Mouse (Mus musculus) right cerebral cortex, postnatal 25 days (tissue): ENCODE measurements around the gene Rtn1.

Experiments used
- DNase-seq: peaks from one replicate; pipeline ENCODE4 v3.0.0; 2022

The Rtn1 gene

DNA sequence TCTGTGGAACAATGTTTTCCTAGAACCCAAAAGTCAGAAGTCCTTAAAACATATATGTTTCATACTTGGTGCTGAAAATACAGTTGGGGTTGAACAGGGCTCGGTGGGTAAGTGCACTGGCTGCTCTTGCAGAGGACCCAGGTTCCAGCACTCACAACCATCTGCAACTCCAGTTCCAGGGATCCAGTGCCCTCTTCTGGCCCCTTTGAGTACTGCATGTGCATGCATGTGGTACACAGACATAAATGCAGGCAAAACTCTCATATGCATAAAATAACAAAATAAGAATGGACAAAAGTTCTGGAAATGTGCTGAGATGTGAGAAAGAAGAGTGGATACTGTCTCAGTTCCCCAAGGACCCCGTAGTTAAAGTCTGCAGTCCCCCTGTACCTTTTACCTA lies 141.2 kb downstream of the Rtn1 start:
- DNase-seq, result no peak

DNA sequence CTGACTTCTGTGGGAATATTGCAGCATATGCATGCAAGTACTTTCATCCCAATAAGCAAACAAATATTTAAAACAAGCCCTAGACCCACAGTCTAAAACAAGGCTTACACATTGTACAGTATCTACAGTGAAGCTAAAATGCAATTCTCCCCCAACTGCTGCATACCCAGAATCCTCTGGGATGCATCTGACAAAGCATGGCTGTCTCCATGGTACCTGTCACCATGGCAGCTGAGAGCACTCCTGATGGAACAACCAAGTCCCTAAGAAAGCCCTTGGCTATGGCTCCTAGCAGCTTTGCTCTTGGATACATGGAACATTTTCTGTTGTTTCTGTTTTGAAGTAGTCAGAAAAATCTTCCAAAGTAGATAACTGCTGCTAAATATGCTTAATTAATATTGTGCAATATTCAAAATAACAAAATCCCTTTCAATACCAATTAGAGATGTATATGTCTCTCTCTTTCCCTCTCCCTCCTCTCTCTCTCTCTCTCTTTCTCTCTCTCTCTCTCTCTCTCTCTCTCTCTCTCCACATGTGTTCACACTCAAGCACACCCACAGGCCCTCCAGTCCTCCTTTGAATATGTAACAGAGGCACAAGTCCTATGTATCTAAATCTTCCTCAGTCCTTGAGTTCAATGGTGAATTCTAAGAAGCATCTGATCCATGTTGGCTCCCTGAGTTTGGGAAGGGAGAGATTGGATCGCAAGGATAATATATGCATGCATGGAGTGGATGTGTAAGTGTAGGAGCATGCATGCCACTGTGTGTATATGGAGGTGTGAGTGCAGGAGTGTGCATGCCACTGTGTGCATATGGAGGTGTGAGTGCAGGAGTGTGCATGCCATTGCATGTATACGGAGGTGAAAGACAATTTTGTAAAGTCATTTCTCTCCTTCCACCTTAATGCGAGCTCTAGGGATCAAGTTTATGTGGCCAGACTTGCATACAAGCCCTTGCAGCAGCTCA lies 143.3 kb downstream of the Rtn1 start:
- no peak for DNase-seq

DNA sequence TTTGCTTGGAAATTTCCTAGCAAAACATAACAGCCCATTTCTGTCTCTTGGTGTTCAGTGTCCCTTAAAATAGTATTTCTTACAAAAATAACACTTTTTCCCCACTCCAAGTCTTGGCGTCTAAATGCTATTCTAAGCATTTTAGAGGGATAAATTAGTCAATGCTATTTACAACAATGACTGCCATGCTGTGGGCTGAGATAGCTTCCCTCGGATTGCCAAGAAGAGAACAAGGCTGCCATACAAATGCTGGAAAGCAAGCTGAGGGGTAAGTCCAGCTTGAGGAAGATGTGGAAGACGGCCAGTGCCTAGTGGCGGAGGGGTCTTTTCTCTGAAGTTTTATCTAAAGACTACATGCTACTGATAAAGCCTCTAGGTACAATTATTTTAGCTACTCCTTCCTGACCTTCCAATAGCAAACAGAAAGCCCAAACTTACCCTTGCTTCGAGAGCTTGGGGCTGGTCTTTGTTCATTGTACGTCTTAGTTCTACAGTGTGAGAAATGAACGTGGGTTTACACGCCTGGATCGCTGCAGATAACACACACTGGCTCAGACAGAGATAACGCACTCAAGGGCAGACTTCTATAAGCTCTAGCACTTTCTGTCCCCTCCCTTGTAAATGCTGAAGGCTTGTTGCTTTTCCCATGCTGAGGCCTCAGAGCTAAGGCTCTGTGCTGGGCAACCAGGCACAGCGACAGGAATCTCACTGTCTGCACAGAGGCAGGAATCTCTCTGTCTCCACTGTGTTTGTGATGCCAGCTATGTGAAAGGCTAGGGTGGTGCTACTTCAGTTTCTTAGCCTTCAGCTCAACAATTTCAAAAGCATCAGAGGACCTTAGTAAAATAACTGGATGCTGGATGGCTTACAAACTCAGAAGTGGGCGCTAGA lies 145.4 kb downstream of the Rtn1 start:
- DNase-seq, result no peak

DNA sequence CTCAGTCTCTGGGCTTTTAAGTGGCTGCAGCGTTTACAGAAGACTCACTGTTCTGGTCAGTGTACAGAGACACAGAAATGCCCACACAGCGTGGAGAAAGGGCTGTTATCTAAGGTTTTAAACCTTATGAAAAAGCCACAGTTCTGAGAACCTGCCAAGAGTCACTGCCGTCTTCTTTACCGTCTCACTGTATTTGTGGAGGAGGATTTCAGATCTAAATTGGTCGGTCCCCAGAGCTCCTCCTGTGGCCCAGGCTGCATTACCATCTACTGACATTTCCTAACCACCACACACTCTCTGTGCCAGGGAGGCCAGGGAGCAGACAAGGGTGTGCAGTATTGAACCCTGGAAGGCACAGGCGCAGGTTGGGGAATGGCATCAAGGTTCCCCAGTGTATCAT lies 151.9 kb downstream of the Rtn1 start:
- DNase-seq, result no peak

DNA sequence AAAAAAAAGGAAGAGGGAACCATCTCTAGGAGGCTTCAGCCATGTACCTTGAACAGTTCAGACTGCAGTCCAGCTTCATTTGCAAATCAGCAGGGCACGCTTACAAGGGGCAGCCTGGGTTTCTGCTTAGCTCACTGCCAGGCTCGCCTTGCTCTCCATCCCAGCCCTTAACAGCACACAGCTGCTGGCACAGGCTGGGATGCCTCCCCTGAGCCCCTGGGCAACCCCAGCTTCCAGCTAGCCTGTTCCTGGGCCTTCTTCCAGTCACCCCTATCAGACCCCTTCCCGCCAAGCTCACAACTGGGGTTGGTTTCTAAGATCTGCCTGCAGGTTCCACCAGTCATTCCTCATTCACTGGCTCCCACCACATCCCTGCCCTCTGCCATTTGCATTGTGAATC lies 155.8 kb downstream of the Rtn1 start:
- DNase-seq, result no peak

DNA sequence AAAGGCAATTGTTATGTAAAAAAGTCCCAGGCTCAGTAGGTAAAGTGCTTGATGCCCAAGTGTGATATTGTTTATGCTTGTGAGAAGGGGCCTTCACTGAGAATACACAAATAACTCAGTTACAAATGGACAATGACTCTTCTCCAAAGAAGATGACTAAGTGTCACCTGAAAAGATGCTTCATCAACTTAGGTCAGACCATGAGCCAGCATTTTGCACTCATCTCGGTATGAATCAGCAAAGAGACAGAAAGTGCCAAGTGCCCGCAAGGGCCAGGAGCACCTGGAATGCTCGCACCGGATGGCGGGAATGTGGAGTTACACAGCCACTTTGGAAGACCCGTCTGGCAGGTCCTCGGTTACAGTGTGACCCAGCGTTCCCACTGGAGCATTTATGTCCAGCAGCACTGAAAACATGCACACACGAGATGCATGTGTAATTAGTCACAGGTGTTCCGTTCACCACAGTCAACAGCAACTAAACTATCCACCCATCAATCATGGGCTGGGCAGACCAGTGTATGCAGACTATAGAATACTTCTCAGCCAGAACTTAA lies 156.9 kb downstream of the Rtn1 start:
- no peak for DNase-seq

DNA sequence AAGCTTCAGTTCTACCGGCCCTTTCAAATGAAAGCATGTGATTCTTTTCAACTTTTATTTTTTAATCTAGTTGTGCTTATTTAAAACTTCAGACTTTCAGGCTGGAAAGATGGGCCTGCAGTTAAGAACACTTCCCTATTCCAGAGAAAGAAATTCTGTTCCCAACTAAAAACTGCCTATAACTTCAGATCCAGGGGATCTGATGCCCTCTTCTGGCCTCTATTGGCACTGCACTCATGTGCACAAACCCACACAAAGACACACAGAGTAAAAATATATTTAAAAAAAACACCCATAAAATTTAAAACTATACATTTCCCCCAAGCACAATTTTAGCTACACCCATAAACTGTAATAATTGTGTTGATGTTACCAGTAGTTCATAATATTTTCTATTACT lies 163.9 kb downstream of the Rtn1 start:
- no peak for DNase-seq

DNA sequence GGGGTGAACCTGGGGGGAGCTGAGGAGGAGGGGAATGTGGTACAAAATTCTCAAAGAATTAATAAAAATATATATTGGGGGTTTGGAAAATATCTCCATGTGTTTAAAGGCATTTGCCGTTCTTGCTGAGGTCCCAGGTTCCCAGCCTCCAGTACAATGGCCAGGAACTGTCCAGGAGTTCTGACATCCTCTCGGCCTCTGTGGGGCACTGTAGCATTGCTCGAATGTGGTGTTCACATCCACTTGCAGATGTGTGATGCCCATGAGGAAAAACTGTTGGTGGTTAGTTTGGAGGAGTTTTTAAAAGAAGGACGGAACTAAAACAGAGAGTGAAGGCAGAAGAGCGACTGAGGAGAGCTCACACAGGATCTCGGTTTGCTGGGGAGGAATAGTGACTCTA lies 166.0 kb downstream of the Rtn1 start:
- no peak for DNase-seq

DNA sequence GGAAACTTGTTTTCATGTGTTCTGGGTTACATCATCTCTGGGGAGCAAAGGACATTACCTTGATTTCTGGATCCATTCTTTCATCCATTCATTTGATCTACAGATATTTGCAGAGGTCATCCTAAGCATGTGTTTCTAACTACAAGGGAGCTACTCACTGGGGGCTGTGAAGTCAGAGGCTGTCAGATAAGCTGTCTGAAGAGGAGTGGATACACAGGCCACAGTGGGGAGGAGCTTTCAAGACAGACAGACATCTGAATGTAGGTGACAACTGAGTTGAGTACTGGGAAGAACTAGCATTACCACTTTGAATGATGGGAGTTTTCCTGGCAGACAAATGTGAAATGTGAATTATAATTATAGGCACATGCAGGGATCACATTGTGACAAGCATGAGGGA lies 168.3 kb downstream of the Rtn1 start:
- no peak for DNase-seq

DNA sequence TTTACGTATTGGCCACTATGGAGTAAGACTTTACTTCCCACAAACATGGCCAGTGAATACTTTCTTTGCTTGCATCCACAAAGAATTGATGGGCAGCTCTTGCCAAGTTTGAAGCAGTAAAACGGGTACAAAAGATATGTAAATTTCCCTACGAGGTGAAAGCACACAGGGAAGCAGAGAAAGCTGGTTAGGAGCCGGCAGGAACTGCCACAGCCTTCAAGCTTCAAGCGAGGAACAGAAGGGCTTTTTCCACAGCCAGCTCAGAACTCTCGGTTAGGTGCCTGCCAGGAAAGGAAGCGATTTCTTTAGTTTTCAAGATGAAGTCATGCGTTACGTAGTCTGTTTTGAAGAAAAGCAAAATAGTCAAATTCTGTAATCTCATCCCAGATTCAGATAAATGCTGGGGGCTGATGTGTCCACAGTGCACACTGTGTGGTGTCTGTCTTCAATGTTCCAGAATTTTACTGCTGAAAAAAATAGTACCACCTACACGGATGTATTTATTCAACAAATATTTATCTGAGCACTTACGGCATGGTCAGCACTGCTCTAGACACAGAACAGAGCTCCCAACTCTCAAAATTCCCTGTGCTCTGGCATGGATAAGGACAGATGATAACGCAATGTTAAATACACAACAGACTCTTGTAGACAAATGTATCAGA lies 169.5 kb downstream of the Rtn1 start:
- peak; percentile 60 for DNase-seq

DNA sequence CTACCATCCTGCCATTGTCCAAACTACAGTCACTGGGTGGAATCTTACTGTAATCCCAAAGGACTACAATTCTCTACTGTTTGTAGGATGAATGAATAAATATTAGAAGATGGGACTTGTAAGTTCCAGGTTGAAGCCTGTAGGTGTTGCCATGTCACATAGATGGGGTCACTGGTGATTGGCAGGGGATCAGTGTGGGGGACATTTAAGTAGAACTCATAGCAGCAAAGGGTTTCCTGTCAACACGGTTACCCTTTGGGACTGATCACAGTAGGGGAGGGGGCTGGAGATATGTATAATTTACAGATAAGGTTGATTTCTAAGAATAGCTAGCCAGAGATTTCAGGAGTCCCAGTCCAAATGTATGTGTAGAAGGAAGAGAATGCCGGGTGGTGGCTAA lies 171.6 kb downstream of the Rtn1 start:
- no peak for DNase-seq

DNA sequence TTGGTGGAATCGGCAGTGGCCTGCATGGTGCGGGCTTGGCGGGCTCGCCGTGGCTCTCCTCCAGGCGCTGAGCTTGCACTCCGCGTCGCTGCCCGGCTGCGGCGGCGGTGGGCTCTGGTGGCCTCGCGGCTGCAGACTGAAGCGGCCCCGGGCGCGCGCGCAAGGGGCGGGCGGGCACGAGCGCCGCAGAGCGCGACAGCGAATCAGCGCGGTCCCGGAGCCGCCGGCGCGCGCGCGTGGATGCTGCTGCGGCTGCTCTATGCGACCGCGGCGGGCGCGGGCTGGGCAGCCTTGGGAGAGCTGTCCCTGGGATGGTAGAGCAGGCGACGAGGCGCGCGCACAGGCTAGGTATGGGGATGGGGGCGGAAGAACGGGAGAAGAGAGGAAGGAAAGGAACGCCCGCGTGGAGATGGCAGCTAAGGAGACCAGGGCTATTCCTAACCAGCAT lies 172.3 kb downstream of the Rtn1 start:
- DNase-seq, result peak; percentile 90

DNA sequence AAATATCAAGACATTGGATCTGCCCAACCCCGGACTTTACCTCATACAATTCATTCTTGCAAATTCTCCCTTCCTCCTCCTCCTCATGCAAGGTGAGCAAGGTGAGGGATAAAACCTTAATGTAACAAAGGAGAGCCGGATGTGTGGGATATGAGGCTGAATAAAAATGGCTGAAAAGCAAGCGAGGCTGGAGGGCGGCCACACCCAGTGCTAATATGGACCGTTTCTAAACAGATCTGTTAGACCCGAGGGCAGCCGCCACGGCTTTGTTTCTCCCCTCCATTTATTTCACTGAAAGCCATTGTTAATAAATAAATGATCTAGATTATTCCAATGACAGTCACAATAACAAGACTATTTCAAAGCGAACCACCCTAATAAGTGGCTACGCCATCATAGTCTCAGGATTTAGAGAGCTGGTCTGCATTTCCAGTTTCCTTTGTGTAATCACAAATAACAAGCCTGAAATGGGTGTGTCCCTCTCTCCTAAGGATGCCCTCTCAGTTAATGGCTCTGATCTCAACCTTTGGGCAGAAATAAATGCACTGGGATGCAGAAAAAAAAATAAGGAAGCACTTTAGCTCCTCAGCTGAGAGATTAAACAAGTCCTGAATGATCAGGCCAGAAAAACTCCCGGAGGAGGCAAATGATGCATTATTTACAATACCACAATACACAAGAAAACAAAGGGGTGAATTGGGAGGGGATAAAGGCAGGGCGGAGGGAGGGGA lies 173.1 kb downstream of the Rtn1 start:
- no peak for DNase-seq

DNA sequence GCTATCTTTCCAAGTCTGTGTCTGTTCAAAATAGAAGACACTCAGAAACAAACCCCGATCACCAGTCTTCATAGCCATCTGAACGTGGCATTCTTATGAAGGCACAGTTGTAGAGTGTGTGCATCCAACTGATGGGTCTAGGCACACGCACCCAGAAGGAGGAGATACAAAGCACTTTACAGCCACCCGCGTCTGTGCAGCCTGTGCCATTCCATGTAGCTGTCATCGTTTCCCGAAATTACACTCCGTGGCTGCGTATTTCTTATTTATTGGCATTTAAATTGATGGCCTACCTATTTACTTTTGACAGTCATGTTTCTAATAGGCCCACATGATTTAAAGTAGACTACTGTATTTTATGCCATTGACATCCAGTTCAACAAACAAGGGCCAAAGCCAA lies 173.9 kb downstream of the Rtn1 start:
- DNase-seq, result no peak

DNA sequence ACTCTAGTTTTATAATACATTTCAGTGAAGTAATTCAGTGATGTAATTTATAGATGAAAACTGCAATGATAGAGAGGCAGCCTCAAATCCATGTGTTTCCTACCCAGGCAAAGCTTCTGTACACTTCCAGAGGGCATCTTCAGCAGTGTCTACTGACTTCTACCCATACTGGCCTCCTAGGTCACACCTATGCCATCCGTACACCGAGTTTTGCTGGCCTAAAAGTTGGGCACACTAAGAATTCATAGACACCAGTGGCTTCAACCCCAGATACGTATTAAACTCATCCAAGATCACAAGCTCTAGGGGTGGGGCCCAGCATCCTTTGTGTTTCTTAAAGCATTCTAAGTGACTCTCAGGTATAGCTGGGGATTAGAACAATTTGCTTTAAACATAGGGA lies 174.7 kb downstream of the Rtn1 start:
- no peak for DNase-seq

DNA sequence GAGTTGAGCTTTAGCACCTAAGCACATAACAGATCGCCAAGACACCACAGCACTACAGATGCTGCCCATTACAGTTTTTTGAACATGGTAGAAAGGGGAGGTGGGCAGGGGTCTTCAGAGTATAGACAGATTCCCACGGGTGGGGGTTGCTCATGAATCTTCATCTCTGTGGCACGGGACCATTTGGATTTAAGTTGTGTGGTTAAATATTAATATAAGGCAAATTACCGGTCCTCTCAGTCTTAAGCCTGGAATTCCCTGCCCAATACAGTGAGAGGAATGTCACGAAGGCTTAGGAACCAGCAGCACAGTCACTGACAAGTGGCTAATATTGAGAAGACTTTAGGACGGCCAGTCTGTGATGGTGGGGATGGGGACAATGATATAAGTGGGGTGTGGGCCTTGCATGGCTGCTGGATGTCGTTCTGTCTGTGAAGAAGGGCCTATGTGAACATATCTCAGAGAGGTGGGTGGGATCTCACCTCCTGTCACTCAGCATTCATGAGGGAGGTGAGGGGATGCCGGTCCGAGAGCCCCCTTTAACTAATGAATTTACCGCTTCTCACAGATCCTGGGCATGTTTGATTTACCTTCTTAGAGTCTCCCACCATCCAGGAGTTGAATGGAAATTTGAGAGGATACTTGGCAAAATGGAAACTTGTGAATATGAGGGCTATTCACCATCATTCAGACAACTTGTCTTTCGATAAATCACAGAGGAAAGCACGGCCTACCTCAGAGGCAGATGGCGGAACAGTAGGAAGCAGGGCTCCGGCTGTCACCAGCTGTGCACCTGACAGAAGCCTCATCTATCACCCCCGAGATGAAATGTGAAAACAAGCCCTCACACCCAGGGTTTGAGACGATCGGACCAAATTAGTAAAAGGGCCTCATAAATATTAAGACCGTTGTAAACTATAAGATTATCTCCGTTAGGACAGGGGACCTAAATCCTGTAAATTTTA lies 175.7 kb downstream of the Rtn1 start:
- DNase-seq, result no peak

DNA sequence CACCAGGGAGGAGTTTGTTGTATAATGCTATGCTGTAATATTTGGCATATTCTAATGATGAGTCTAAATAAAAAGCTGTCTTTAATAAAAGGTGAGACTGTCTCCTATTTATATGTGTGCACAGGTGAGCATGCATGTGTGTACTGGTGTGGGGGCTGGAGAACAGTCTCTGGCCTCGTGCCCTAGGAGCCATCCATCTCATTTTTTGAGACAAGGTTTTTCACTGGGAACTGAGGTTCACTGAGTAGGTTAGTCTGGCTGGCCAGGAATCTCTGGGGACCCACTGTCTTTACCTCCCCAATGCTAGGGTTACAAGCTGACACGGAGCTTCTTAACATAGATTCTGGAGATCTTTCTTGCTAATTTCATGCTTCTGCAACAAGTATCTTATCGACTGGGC lies 176.7 kb downstream of the Rtn1 start:
- no peak for DNase-seq

DNA sequence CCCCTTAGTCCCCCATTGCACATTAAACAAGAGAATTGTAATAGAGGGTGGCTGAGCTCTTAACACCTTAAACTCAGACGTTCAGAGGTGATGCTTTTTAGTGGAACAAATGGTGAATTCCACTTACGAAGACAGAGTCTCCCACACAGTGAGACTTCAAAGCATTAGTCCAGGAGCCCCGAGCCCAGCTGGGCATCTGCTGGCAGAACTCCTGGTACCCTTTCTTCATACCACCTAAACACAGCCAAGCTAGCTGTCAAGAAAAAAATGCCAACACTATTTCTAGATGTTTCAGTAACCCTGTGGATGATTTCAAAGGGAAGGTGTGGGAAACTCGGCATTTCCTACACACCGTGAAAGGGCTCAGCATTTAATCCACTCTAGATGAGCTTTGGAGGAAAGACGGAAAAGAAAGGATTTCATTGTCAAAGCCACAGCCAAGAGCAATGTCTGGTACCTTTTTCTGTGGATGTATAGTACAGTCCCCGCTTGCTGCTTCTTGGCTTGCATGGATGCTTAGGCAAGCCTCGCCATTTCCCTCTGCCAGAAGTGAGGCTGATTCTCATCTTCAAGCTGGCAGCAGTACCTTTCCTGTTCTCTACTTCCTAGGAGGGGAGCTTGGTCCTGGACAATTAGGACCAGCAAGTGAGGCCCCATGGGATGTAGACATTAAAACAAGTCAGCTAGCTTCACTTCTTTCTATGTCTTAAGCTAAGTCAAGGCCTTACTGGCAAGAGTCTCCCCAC lies 179.2 kb downstream of the Rtn1 start:
- no peak for DNase-seq

DNA sequence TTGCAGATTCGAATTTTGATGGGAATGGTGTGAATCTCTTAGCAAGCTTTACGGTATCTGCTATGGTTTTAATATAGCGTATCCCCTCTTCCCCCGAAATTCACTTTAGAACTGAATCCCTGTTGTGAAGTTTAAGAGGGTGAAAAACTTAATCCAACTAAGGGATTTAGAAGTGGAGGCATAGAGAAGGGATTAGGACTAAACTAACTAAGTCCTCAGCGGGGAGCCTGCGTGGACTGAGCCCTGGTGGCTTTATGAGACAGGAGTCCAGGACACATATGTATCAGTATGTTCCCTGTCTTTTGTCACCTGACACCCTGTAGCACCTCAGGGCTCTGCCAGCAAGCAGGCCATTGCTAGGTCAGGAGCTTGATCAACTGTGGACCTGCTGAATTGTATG lies 181.1 kb downstream of the Rtn1 start:
- no peak for DNase-seq

DNA sequence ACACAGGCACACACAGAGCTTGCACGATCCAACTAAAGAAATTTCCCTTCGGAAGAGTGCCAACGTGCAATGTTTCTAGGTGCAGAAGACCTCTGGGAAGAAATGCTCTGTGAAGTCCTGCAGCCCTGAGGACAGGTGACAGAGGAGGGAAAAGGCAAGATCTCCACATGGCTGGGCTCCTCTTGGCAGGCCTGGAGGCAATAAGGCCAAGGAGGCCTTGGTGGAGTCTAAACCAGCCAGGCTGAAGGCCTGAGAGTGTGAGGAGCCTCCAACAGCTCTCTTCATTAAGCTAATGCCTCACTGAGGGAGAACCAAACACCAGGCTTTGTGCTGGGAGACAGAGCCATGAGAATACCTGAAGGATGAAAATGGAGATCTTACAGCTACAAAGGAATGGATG lies 183.5 kb downstream of the Rtn1 start:
- no peak for DNase-seq
